Mouse (Mus musculus): Measurements from ENCODE around the gene Gng2. TPM values are rescaled to one million over a fixed set of nuclear protein-coding genes. Genes with fewer than 3 reads are reported as not detected.

Gng2 gene
- polyA plus RNA-seq, 1 experiment = 9.9 TPM

GRCm38 (mm10) chr14:19959860-19960259, 17.6 kb downstream of the Gng2 start:
- no peak overlapping the region for H3K4me3 ChIP-seq (ENCODE audit: low read depth, low read length)
- H3K36me3 ChIP-seq (ENCODE audit: control insufficient read depth, insufficient read depth, low read length) = no peaks in the 10 kb centered on the region; the same call in 1 of the 2 replicates
- H3K4me1 ChIP-seq (ENCODE audit: control insufficient read depth, insufficient read depth, insufficient read length, low read length) = no peaks in the 10 kb centered on the region
- H3K27ac ChIP-seq (ENCODE audit: insufficient read depth, low read depth, low read length) = no peak overlapping the region
- TF ChIP-seq POLR2A (IDR thresholded peaks at IDR 0.05; ENCODE audit: low read depth, low read length) = no peak
- no peak for TF ChIP-seq CTCF (IDR thresholded peaks at IDR 0.05; ENCODE audit: extremely low read depth, insufficient read length, insufficient replicate concordance, low read depth, low read length)
- 82% methylated on average over 9 of the region's 9 CpGs for WGBS
- H3K27me3 ChIP-seq (ENCODE audit: control insufficient read depth, insufficient read depth, low read length) = no peaks in the 10 kb centered on the region

GRCm38 (mm10) chr14:19955077-19955476, 22.4 kb downstream of the Gng2 start:
- no peak for TF ChIP-seq POLR2A (IDR thresholded peaks at IDR 0.05; ENCODE audit: low read depth, low read length)
- no peak for TF ChIP-seq CTCF (IDR thresholded peaks at IDR 0.05; ENCODE audit: extremely low read depth, insufficient read length, insufficient replicate concordance, low read depth, low read length)
- Histone ChIP-seq H3K4me3 (ENCODE audit: low read depth, low read length) (no peak overlapping the region), H3K36me3 (ENCODE audit: control insufficient read depth, insufficient read depth, low read length) (no peaks in the 10 kb centered on the region; the same call in 1 of the 2 replicates), H3K4me1 (ENCODE audit: control insufficient read depth, insufficient read depth, insufficient read length, low read length) (no peaks in the 10 kb centered on the region; the same call in 1 of the 2 replicates), H3K27me3 (ENCODE audit: control insufficient read depth, insufficient read depth, low read length) (no peaks in the 10 kb centered on the region), H3K27ac (ENCODE audit: insufficient read depth, low read depth, low read length) (no peak overlapping the region)
- WGBS = 75% methylated on average over 7 of the region's 7 CpGs

GRCm38 (mm10) chr14:19950812-19951211, 26.6 kb downstream of the Gng2 start:
- no peaks in the 10 kb centered on the region for H3K27me3 ChIP-seq (ENCODE audit: control insufficient read depth, insufficient read depth, low read length)
- 50% methylated on average over 4 of the region's 4 CpGs for WGBS
- TF ChIP-seq CTCF (IDR thresholded peaks at IDR 0.05; ENCODE audit: extremely low read depth, insufficient read length, insufficient replicate concordance, low read depth, low read length) (no peak), POLR2A (IDR thresholded peaks at IDR 0.05; ENCODE audit: low read depth, low read length) (no peak)
- no peak overlapping the region for H3K4me3 ChIP-seq (ENCODE audit: low read depth, low read length)
- no peaks in the 10 kb centered on the region for H3K36me3 ChIP-seq (ENCODE audit: control insufficient read depth, insufficient read depth, low read length)
- H3K27ac ChIP-seq (ENCODE audit: insufficient read depth, low read depth, low read length) = no peak overlapping the region
- H3K4me1 ChIP-seq (ENCODE audit: control insufficient read depth, insufficient read depth, insufficient read length, low read length) = no peaks in the 10 kb centered on the region; the same call in 1 of the 2 replicates

- H3K4me1 ChIP-seq (ENCODE audit: control insufficient read depth, insufficient read depth, insufficient read length, low read length) = no peaks in the 10 kb centered on the region; the same call in 1 of the 2 replicates
- H3K27ac ChIP-seq (ENCODE audit: insufficient read depth, low read depth, low read length) = no peak overlapping the region
- no peaks in the 10 kb centered on the region for H3K36me3 ChIP-seq (ENCODE audit: control insufficient read depth, insufficient read depth, low read length)
- H3K4me3 ChIP-seq (ENCODE audit: low read depth, low read length) = no peak overlapping the region
- no peak for TF ChIP-seq CTCF (IDR thresholded peaks at IDR 0.05; ENCODE audit: extremely low read depth, insufficient read length, insufficient replicate concordance, low read depth, low read length)
- no peak for TF ChIP-seq POLR2A (IDR thresholded peaks at IDR 0.05; ENCODE audit: low read depth, low read length)
- 58% methylated on average over 2 of the region's 2 CpGs for WGBS
- no peaks in the 10 kb centered on the region for H3K27me3 ChIP-seq (ENCODE audit: control insufficient read depth, insufficient read depth, low read length)
These were observed 28.0 kb downstream of the Gng2 start for GRCm38 (mm10) chr14:19949475-19949874.

- no peak for TF ChIP-seq POLR2A (IDR thresholded peaks at IDR 0.05; ENCODE audit: low read depth, low read length)
- TF ChIP-seq CTCF (IDR thresholded peaks at IDR 0.05; ENCODE audit: extremely low read depth, insufficient read length, insufficient replicate concordance, low read depth, low read length) = no peak
- H3K27ac ChIP-seq (ENCODE audit: insufficient read depth, low read depth, low read length) = no peak overlapping the region
These were observed 31.2 kb downstream of the Gng2 start for GRCm38 (mm10) chr14:19946221-19946620.

GRCm38 (mm10) chr14:19942732-19943131, 34.7 kb downstream of the Gng2 start:
- H3K27ac ChIP-seq (ENCODE audit: insufficient read depth, low read depth, low read length) = no peak overlapping the region
- H3K4me1 ChIP-seq (ENCODE audit: control insufficient read depth, insufficient read depth, insufficient read length, low read length) = no peaks in the 10 kb centered on the region
- H3K27me3 ChIP-seq (ENCODE audit: control insufficient read depth, insufficient read depth, low read length) = no peaks in the 10 kb centered on the region
- no peak overlapping the region for H3K4me3 ChIP-seq (ENCODE audit: low read depth, low read length)
- no peak for TF ChIP-seq CTCF (IDR thresholded peaks at IDR 0.05; ENCODE audit: extremely low read depth, insufficient read length, insufficient replicate concordance, low read depth, low read length)
- no peak for TF ChIP-seq POLR2A (IDR thresholded peaks at IDR 0.05; ENCODE audit: low read depth, low read length)
- 78% methylated on average over 3 of the region's 3 CpGs for WGBS
- H3K36me3 ChIP-seq (ENCODE audit: control insufficient read depth, insufficient read depth, low read length) = no peaks in the 10 kb centered on the region

More at GRCm38 (mm10) chr14:19946221-19946620, 31.2 kb downstream of the Gng2 start:
- no peaks in the 10 kb centered on the region; the same call in 1 of the 2 replicates for H3K4me1 ChIP-seq (ENCODE audit: control insufficient read depth, insufficient read depth, insufficient read length, low read length)
- no peak overlapping the region for H3K4me3 ChIP-seq (ENCODE audit: low read depth, low read length)
- 87% methylated on average over 7 of the region's 7 CpGs for WGBS
- H3K36me3 ChIP-seq (ENCODE audit: control insufficient read depth, insufficient read depth, low read length) = no peaks in the 10 kb centered on the region
- H3K27me3 ChIP-seq (ENCODE audit: control insufficient read depth, insufficient read depth, low read length) = no peaks in the 10 kb centered on the region

GRCm38 (mm10) chr14:19942329-19942728, 35.1 kb downstream of the Gng2 start:
- H3K27me3 ChIP-seq (ENCODE audit: control insufficient read depth, insufficient read depth, low read length) = no peaks in the 10 kb centered on the region

More at GRCm38 (mm10) chr14:19942329-19942728, 35.1 kb downstream of the Gng2 start:
- H3K27ac ChIP-seq (ENCODE audit: insufficient read depth, low read depth, low read length) = no peak overlapping the region
- no peaks in the 10 kb centered on the region for H3K4me1 ChIP-seq (ENCODE audit: control insufficient read depth, insufficient read depth, insufficient read length, low read length)
- no peak overlapping the region for H3K4me3 ChIP-seq (ENCODE audit: low read depth, low read length)
- 66% methylated on average over 4 of the region's 4 CpGs for WGBS
- no peaks in the 10 kb centered on the region for H3K36me3 ChIP-seq (ENCODE audit: control insufficient read depth, insufficient read depth, low read length)
- TF ChIP-seq CTCF (IDR thresholded peaks at IDR 0.05; ENCODE audit: extremely low read depth, insufficient read length, insufficient replicate concordance, low read depth, low read length) = no peak
- TF ChIP-seq POLR2A (IDR thresholded peaks at IDR 0.05; ENCODE audit: low read depth, low read length) = no peak

All from small intestine, adult 2 months (tissue).